Mouse (Mus musculus) ovary, adult 18-20 months (tissue): ENCODE measurements at regions not wholly inside any gene's neighbourhood (a gene's known extent, or its start where the extent isn't known, plus 50 kb on each side); places are given as distances from the start of the nearest gene placed in this dataset.

Source experiments
- DNase-seq: peaks from one replicate; pipeline ENCODE4 v3.0.0; 2022; ENCODE audit warnings: low spot score, mixed read lengths

DNA sequence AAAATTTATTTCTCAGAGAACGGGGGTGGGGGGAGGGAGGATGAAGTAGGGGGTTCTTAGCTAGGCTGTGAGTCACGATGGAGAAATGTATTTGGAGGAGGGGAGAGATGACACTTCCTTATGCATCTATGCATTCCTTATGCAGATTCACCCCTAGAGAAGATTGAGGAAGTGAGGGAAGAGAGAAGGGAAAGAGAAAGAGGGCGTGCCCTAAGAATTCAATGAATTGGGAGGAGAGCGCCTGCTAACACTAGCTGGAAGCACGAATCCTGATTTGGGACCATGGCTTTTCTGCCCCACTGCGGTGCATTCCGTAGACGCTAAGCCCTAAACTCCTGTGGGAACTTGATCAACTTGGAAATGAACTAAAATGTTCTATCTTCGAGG is 56.1 kb downstream of the Foxi3 start:
- DNase-seq = no peak

DNA sequence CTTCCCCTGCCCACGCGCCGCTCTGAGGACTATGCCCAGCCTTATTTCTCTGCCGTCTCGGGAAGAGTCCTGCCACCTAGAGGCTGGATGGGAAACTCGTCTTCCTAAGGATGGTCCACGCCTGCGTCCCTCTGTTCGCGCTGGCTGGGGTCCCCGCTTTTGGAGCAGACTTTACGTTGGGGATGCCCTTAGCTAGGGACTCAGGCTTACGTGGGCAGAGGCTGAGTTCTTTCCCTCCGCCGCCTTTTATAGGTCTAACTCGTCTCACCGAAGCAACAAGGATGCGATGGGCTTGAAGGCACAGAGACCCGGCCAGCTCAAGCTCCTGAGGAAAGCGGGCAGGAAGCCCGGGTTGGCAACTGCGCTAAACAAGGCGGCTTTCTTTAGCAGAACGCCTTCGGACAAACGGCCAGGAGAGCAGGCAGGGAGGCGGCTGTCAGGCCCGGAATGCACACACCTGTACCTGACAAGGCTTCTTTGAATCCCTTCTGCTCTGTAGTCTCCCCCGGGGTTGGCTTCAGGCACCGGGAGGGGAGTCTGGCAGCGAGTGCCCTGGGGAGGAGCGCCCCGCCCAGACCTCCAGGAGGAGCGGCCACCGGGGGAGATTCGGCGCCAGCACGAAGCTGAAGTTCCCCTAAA is 56.6 kb downstream of the Foxi3 start:
- DNase-seq = peak; percentile 18

DNA sequence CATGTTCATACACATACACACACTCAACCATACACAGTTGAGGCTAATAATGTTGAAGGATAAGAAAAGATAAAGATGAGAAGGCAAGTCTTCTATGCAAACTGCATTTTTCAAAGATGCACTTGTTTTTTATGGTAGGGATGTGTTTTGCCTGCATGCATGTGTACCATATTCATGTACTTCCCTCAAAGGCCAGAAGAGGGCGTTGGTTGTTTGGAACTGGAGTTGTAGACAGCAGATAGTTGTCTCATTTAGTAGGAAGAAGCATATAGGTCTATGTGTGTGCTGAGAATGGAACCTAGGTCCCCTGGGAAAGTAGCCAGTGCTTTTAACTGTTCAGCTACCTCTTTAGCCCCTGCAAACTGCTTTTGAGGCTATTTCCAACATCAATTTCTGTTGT is 60.1 kb downstream of the Foxi3 start:
- DNase-seq = no peak

DNA sequence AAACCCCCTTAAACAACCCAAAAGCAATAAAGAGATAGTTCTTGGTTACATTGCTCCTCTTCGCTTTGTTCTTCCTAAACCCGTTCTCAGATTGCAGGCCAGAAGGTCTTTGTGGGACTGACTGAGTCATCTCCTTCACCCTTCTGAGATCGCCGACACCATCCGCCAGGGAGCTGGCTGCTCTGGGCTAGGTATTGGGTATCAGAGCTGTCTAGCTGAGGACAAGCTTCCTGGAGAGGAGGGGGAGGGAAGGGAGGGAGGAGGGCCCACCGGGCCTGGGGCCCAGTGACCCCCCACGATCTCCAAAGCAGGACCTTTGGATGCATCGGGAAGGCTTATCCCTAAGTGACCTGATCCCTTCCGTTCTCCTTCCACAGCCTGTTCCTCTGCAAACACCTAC is 65.0 kb downstream of the Foxi3 start:
- DNase-seq = no peak

DNA sequence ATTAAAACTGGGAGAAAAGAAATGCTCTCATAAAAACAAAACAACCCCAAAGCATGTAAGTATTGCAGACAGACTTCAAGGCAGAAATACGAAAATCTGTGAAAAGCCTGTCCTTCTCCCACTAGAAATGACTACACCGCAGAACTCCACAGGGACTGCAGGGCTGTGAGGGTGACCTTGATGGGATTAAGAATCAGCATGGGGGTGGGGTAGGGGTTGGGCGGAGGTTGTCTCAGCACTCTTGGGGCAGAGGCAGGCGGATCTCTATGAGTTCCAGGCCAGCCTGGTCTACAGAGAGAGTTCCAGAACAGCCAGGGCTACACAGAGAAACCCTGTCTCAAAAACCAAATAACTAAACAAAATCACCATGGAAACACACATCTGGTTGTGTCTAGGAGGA is 69.1 kb downstream of the Foxi3 start:
- DNase-seq = no peak

DNA sequence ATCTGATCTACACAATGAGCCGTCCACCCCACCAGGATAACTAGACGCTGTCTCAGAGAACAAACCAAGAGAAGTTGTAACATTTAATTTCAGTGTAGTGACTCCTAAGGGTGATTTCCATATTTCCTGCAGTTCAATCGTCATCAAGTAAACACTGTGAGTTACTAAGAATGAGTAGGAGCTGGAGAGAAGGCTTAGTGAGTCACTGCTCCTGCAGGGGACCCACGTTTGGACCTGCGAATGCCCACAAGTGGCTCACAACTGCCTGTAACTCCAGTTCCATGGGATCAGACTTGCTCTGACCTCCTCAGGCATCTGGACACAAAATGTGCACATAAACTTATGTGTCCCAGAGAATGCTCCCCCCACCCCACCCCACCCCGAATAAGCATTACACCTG is 73.3 kb downstream of the Foxi3 start:
- DNase-seq = no peak

DNA sequence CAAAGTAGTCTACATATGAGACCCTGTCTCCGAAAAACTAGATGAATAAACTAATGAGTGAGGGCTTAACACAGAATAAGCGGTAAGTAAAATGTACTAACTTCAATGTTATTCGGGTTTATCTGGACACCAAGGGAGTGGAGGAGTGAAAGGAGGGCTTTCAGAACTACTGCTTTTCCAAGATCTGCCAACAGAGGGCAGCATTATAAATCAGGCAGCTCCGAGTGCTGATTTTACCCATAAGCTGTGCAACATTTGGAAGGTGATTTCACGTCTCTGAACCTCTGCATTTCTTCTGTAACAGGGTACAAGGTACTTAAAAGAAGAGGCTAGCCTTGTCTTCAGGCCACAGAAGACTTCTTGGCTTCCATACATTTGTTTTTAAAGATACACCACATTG is 74.2 kb downstream of the Foxi3 start:
- no peak for DNase-seq

DNA sequence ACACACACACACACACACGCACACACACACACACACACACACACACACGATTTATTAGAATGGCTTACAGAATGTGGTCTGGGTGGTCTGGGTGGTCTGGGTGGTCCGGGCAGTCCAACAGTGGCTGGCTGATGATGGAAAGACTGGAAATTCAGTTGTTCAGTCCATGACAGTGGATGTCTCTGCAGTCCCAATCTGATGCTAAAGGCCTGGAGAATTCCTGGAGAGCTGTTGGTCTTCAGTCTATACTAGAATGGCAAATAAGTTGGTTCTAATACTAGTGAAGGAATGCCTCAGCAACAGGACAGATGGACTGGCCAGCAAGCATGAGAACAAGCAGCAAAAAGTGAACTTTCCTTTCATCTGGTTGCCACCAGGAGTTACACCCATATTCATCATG is 87.9 kb downstream of the Foxi3 start:
- DNase-seq = no peak

DNA sequence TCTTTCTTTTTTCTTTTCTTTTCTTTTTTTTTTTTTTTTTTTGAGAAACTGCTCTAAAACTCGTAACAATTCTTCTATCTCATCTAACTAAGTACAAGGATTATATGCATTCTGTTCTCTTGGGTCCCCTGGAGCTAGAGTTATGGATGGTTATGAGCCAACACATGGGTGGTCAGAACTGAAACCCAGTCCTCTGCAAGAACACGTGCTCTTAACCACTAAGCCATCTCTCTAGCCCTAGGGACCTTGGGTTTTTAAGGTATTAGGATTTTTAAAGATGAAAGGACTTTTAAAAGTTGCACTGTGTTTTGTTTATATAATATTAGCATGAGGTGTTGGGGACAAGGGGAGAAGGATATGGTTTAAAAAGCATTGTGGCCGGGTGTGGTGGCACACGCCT is 88.9 kb downstream of the Foxi3 start:
- no peak for DNase-seq

DNA sequence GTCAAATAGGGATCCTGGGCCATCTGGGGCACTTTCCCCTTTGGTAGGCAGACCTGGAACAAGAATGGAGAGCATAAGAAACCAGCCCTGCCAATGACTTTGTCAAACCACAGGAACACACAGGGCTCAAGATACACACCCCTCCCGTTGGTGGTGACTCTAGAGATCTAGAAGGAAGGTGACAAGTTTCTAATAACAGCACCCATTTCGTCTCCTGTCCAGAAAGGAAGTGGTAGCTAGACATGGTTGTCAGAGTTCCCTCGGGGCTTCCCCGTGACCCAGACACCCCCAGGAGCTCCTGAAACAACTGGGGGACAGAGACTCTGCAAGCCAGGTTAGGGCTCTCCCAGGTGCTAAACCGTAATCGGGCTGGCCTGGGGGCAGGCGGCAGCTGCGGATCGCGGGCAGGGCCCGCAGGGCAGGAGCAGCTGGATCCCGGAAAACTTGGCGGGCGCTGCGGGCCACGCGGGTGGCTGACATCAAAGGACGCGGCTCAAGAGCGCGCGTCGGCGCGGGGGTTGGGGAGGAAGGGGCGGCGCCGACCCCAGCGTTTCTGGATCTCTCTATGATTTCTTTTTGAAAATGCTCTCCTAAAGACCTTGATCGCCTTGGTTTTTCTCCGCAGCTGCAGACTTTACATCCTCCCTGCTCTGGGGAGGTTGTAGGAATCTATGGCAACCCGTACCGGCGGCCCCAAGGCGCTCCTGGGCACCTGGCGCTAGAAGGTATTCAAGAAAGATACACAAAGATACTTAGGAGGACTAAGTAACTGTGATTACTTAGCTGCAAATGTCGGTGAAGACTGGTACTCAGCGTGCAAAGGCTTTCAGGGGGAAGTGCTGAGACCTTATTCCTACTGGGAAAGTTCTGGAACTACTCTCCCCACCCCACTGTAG is 92.1 kb downstream of the Foxi3 start:
- DNase-seq = peak; percentile 3

DNA sequence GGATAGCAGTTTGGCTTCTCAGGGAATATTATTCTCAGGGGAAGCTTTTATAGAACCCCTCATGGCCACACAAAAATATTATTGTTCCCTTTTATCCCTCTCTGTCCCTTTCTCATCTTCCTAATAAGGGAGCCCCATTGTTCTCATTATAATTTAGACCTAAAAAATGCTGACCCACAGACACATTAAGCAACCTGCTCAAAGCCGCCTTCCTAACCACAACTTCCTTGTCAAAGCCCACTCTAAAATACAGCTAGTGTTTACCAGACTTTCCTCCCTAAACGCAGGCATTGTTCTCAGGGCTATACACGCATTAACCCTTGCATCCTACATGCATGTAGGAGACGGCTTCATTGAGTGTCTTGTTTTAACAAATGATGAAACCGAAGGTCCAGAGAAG is 93.9 kb downstream of the Foxi3 start:
- no peak for DNase-seq

DNA sequence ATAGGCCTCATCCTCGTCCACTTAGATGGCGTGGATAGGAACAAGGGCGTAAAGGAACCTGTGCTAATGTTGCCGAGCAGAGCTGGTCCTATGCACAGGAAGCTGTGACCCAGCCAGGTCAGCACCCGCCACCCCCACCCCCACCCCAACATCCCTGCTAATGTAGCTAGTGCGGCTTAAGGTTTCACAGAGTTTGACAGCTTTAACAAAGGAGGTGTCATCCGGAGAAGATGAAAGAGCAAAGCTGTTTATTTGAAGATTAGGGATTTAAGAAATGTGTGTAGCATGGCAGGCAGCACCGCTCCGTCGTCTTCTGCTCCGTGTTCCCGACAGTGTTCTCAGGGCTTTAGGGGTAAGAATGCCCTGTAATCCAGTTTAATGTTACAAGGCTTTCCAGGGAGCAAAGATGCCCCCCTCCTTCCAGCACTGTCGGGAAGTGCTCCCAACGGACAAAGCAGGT is 93.5 kb downstream of the Thnsl2 start:
- no peak for DNase-seq

DNA sequence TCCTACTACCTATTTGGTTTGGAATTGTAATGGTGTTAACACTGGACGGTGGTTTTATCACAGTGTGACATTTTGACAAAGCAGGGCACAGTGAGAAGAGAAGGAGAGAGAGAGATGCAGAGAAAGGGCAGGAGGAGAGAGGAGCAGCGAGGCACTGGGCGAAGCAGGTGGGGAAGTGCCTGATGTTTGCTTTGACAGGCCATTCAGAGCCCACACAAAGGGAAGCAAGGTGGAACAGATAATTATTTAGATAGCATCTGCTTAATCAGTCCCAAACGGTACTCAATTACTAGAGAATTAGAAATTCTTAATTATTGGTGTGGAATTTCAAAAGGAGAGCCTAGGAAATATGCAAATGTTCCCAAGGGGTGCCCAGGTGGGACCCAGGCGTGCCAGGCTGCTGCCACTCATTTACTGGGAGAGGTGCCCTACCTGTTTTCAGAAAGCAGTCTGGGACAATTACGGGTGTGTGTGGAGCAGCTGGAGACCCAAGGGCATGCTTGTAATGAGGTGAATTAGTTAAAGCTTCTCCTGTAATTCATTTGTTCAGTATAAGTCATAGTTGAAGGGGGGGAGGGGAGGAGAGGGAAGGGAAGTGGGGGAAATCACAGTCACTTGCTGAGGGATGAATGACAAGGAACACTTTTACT is 86.9 kb downstream of the Thnsl2 start:
- DNase-seq = no peak

DNA sequence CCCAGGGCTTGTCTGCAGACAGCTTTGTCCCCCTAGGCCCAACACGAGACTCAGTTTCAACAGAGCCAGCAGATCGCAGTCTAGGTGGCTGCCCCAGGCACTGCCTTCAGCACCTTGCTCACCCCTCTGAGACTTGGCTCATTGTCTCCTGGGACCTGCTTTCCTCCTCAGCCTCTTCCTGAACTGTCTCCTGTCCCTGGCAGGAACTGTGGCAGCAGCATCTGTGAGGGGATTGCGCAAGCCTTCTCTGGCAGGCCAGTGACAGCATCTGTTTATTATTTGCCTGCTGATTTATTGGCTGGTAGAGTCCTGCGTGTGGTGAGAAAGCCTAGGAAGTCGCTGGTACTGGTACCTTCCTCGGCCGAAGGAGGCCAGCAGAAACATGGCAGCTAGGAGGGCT is 84.1 kb downstream of the Thnsl2 start:
- no peak for DNase-seq

DNA sequence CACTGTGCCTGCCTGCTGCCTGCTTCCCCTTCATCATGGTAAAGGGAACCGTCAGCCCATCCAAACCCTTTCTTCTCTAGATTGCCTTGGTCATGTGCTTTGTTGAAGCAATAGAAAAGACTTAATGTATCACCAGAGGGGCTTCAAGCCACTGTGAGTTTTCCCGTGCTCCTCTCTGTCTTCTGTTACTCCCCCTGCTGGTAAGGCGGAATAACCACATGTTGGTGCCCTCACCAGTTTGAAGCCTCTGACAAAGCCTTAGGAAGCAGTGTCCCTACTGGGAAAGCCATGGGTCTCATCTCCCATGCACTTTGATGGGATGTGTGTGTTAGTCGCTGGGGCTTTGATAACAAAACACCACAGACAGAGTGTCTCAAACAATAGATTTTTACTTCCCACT is 81.3 kb downstream of the Thnsl2 start:
- no peak for DNase-seq

DNA sequence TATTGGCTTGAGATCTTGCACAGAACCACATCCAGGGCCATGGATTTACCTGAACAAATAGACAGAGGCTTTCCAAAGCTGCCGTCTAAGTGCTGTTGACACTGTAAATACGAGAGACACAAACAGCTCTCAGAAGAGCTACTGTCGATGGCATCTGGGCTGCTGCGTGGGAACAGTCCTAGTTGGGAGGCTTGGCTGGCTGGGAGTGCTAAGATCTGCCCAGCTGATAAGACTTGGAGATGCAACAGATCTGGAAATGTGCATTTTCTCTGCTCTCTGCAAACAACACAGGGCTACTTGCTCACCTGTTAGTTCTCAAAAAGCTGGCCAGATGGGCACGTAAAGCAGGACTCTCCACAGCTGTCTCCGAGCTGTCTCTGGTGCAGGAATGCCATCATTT is 78.8 kb downstream of the Thnsl2 start:
- DNase-seq = no peak

DNA sequence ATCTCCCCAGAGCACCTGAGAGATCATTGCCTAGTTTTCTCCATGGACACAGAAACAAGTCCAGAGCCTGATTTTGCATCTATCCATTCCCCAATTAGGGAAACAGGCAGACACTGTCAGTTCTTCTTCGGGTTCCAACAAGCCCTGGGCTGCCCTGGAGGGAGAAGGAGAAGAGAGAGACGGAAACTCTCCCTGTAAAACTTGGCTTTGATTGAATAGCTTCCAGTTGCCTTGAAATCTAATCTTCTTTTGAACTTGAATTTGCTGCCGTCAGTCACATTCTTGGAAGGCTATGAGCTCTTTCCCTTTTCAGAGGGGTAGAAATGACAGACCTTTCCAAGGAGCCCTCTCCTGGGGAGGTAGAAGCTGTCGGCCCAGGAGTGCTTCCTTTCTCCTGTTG is 75.0 kb downstream of the Thnsl2 start:
- DNase-seq = no peak

DNA sequence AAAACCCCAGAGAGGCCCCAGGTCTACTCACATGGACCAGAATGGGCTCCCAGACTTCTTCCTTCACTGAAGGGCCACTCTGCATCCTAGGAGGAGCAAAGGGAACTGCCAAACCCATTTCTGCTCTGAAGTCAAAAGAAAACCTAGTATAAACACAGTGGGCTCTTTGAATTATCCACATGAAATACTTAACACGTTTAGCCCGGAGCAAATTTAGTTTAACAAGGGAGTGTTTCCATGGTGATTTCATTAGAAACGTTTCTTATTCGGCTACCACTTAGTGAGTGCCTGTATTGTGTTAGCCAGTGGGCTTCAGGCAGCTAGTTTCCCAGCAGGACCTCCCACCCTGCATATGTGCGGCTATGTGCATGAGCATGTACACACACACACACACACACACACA is 69.4 kb downstream of the Thnsl2 start:
- no peak for DNase-seq
